Mouse (Mus musculus): ENCODE measurements at regions not wholly inside any gene's neighbourhood (a gene's known extent, or its start where the extent isn't known, plus 50 kb on each side); places are given as distances from the start of the nearest gene placed in this dataset.

- Histone ChIP-seq H3K36me3 (no peaks in the 10 kb centered on the region), H3K4me2 (no peak overlapping the region), H3K4me3 (no peak overlapping the region), H3K27ac (no peak overlapping the region), H3K27me3 (no peaks in the 10 kb centered on the region), H3K9ac (no peak overlapping the region), H3K9me3 (replicated peaks) (no peaks in the 10 kb centered on the region), H3K4me1 (replicated peaks) (peaks cover 18% of the 10 kb centered on the region)
- no peak for ATAC-seq (replicated peaks; ENCODE audit: insufficient number of reproducible peaks, insufficient read depth, low FRiP score, low read depth)
- WGBS: 87% methylated on average over 7 of the region's 7 CpGs
These were observed 92.5 kb upstream of the Armc2 start for GRCm38 (mm10) chr10:42110704-42111103.

DNA sequence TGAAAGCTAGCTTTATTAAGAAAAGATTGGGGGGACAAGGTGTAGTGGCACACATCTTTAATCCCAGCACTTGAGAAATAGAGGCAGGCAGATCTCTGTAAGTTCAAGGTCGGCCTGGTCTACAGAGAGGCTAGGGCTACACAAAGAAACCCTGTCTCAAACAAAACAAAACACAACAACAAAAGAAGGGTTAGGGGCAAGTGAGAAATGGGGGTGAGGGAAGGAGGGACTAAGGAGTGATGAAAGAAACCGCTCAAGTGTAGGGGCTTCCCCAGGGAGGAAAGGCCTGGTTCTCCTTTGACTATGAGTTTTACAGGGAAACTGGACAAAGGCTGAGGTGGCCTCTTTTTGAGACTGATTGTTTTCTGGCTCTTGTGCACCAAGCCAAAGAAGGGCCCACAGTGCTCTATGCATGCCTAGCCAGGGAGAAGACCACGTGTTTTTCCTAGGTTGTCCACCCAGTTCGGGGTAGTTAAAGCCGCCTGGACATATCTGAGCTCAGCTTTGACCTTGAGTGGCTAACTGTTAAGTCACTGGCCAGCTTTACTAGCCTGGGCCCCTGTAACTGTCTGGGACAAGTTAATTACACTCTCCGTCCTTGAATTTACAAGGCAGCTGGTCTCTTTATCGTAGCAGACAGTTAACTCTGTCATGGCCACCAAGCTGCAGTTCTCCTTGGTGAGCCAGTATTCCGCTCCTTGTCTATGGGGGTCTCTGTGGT, 90.2 kb upstream of the Armc2 start:
- ATAC-seq (replicated peaks; ENCODE audit: insufficient number of reproducible peaks, insufficient read depth, low FRiP score, low read depth): no peak; the same call in 1 of the 2 replicates
- H3K27ac ChIP-seq: no peak overlapping the region

GRCm38 (mm10) chr10:42107437-42108293, 89.4 kb upstream of the Armc2 start:
- H3K36me3 ChIP-seq: no peaks in the 10 kb centered on the region
- no peaks in the 10 kb centered on the region for H3K9me3 ChIP-seq (replicated peaks)
- no peak for ATAC-seq (replicated peaks; ENCODE audit: insufficient number of reproducible peaks, insufficient read depth, low FRiP score, low read depth)
- 74% methylated on average over 12 of the region's 12 CpGs for WGBS
- peaks cover 18% of the 10 kb centered on the region for H3K4me1 ChIP-seq (replicated peaks)
- no peak overlapping the region for H3K4me3 ChIP-seq
- no peaks in the 10 kb centered on the region for H3K27me3 ChIP-seq
- H3K9ac ChIP-seq: no peak overlapping the region
- no peak overlapping the region for H3K4me2 ChIP-seq
- H3K27ac ChIP-seq: no peak overlapping the region

More for the DNA sequence above, 90.2 kb upstream of the Armc2 start:
- no peaks in the 10 kb centered on the region for H3K9me3 ChIP-seq (replicated peaks)
- H3K36me3 ChIP-seq: no peaks in the 10 kb centered on the region
- peaks cover 18% of the 10 kb centered on the region for H3K4me1 ChIP-seq (replicated peaks)
- H3K9ac ChIP-seq: no peak overlapping the region
- no peak overlapping the region for H3K4me3 ChIP-seq
- no peaks in the 10 kb centered on the region for H3K27me3 ChIP-seq
- 42% methylated on average over 8 of the region's 8 CpGs for WGBS
- no peak overlapping the region for H3K4me2 ChIP-seq

DNA sequence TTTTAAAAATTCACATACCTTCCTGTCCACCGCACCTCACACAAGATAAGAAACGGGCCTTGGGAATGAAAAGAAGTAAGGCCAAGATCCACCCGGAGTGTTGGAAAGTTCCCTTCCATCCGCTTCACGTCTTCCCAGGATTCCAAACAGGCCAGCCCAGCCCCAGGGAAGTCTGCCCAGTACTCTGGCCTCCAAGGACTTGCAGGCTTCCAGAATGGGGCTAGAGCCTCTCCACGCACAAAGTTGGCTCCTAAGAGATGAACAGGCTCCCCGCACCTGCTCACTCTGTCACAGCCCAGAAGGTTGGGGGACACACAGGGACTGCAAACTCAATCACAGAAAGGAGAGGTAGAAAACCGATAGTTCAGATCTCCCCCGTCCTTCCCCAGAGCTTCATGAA, 88.4 kb upstream of the Armc2 start:
- Histone ChIP-seq H3K9ac (no peak overlapping the region), H3K36me3 (no peaks in the 10 kb centered on the region), H3K27me3 (no peaks in the 10 kb centered on the region), H3K27ac (no peak overlapping the region), H3K4me1 (replicated peaks) (peaks cover 18% of the 10 kb centered on the region), H3K9me3 (replicated peaks) (no peaks in the 10 kb centered on the region), H3K4me3 (no peak overlapping the region), H3K4me2 (no peak overlapping the region)
- 85% methylated on average over 9 of the region's 9 CpGs for WGBS
- no peak for ATAC-seq (replicated peaks; ENCODE audit: insufficient number of reproducible peaks, insufficient read depth, low FRiP score, low read depth)

DNA sequence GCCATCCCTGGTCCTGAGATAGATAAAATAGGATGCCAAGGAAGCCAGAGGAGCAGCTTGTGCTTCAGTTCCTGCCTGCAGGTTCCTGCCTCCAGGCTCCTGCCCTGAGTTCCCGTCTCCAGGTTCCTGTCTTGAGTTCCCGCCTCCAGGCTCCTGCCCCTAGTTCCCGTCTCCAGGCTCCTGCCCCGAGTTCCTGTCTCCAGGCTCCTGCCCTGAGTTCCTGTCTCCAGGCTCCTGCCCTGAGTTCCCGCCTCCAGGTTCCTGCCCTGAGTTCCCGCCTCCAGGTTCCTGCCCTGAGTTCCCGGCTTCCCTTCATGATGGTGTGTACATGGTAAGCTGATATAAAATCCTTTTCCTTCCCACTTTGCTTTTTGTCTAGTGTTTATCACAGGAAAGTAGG, 86.8 kb upstream of the Armc2 start:
- no peak for ATAC-seq (replicated peaks; ENCODE audit: insufficient number of reproducible peaks, insufficient read depth, low FRiP score, low read depth)
- Histone ChIP-seq H3K4me3 (no peak overlapping the region), H3K27me3 (no peaks in the 10 kb centered on the region), H3K4me1 (replicated peaks) (peaks cover 24% of the 10 kb centered on the region), H3K9me3 (replicated peaks) (no peaks in the 10 kb centered on the region), H3K9ac (no peak overlapping the region), H3K27ac (no peak overlapping the region), H3K4me2 (no peak overlapping the region), H3K36me3 (no peaks in the 10 kb centered on the region)
- 80% methylated on average over 7 of the region's 7 CpGs for WGBS

- H3K27me3 ChIP-seq: no peaks in the 10 kb centered on the region
- H3K4me2 ChIP-seq: no peak overlapping the region
- ATAC-seq (replicated peaks; ENCODE audit: insufficient number of reproducible peaks, insufficient read depth, low FRiP score, low read depth): no peak
- H3K9me3 ChIP-seq (replicated peaks): no peaks in the 10 kb centered on the region
- H3K4me1 ChIP-seq (replicated peaks): peaks cover 8% of the 10 kb centered on the region
- H3K27ac ChIP-seq: no peak overlapping the region
- H3K9ac ChIP-seq: no peak overlapping the region
- H3K36me3 ChIP-seq: no peaks in the 10 kb centered on the region
- no peak overlapping the region for H3K4me3 ChIP-seq
- 88% methylated on average over 8 of the region's 8 CpGs for WGBS
These were observed 84.1 kb upstream of the Armc2 start for GRCm38 (mm10) chr10:42102320-42102719.

DNA sequence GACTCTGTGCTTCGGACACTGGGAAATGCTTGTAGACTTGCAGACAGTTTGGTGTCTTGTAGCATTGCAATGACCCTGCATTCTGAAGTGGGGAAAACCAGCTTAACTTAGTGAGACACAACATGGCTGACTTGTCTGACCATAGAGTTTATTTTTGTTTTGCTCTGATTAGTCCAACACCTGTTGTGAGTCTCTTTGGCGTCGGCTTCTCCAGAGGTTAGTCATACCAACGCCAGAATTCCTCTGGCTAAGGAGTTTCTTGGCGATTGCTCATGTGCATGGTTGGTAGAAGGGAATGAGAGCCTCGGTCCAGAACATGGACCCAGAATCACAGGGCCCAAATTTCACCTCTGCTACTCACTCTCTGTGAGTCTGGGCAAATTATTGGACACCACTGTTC, 82.9 kb upstream of the Armc2 start:
- Histone ChIP-seq H3K9me3 (replicated peaks) (no peaks in the 10 kb centered on the region), H3K4me1 (replicated peaks) (peaks cover 6% of the 10 kb centered on the region; the same call in 1 of the 2 replicates), H3K36me3 (no peaks in the 10 kb centered on the region), H3K9ac (no peak overlapping the region), H3K27ac (no peak overlapping the region), H3K27me3 (no peaks in the 10 kb centered on the region), H3K4me3 (no peak overlapping the region), H3K4me2 (no peak overlapping the region)
- ATAC-seq (replicated peaks; ENCODE audit: insufficient number of reproducible peaks, insufficient read depth, low FRiP score, low read depth): no peak
- WGBS: 69% methylated on average over 6 of the region's 6 CpGs

DNA sequence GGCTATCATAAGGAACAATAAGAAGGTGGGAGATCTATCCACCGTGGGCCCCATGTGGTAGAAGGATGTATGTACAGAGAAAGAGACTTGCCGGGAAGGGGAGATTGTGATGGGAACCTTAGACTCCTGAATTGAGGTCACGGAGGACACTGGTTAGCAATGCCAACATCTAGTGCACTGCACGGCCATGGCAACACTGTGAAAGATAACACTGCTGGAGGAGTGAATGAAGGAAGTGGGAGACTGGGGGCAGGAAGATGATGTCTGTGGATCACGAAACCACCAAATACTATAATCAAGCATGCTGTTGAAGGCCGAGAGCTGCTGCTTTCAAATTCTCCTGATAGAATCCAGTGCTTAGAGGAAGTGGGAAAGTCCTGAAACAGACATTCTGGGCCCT, 78.7 kb upstream of the Armc2 start:
- no peaks in the 10 kb centered on the region for H3K9me3 ChIP-seq (replicated peaks)
- WGBS: 76% methylated on average over 6 of the region's 6 CpGs

GRCm38 (mm10) chr10:42095986-42096385, 77.7 kb upstream of the Armc2 start:
- Histone ChIP-seq H3K9me3 (replicated peaks) (no peaks in the 10 kb centered on the region), H3K9ac (no peak overlapping the region), H3K27ac (no peak overlapping the region), H3K4me3 (no peak overlapping the region), H3K27me3 (no peaks in the 10 kb centered on the region), H3K4me2 (no peak overlapping the region), H3K4me1 (replicated peaks) (peaks cover 21% of the 10 kb centered on the region), H3K36me3 (no peaks in the 10 kb centered on the region)
- WGBS: 78% methylated on average over 10 of the region's 10 CpGs
- ATAC-seq (replicated peaks; ENCODE audit: insufficient number of reproducible peaks, insufficient read depth, low FRiP score, low read depth): no peak

More for the DNA sequence above, 78.7 kb upstream of the Armc2 start:
- Histone ChIP-seq H3K4me2 (no peak overlapping the region), H3K27me3 (no peaks in the 10 kb centered on the region), H3K36me3 (no peaks in the 10 kb centered on the region), H3K4me1 (replicated peaks) (peaks cover 17% of the 10 kb centered on the region), H3K27ac (no peak overlapping the region), H3K9ac (no peak overlapping the region), H3K4me3 (no peak overlapping the region)
- ATAC-seq (replicated peaks; ENCODE audit: insufficient number of reproducible peaks, insufficient read depth, low FRiP score, low read depth): no peak

DNA sequence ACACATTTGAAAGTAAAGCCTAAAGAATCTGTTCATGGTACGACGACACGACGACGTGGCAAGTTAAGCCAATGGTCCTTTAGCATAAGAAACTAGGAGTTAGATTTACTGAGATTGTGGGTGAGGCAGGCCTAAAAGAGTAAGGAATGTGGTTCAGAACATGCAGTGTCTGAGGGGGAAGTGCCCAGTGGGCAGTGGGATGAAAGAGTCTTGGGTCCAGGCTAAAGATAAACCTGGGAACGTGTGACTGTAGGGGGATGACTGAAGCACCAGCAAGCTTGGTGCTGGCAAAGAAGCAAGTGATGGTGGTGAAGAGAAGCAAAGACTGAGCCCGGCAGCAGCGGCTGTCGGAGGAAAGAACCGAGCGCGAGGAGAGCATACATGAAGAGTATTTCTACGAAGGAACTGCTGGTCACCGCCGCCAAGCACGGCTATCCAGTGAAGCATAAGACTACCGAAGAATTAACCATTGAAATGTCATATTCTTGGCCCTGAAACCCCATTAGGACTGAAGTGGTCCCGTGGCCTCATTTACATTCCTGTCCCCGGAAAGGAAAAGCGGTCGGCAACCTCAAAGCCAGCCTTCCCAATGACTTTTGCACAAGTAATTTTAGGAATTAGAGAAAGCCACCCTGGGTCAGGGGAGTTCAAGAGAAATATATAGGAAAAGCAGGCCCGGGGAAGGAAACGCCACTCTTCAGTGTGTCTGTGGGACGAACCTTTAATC, 76.2 kb upstream of the Armc2 start:
- 79% methylated on average over 24 of the region's 24 CpGs for WGBS

DNA sequence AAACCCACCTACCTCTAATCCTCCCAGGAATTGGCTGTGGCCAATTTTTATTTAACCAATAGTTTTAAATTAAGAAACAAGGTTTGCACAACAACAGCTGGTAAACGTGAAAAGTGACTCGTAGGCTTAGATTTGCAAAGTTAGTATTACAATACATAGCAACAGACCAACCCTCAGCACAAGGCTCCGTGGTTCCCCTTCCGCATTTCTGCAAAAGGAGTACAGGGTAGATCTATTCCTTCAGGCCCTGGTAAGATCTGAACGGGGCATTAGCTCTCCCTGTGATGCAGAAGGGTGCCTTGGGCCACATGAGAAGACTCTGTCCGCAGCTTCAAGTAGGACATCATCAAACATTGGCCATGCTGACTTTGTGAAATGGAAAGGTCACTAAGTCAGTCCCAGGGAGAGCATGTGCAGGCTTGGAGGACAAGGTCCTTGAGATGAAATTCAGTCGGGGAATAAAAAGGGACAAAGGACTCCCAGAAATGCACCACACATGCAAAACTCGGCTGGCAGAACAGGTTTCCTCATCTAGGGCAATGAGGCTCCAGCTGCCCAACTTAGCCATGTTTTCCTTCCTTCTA, 75.0 kb upstream of the Armc2 start:
- 87% methylated on average over 8 of the region's 8 CpGs for WGBS
- no peak overlapping the region for H3K4me2 ChIP-seq
- H3K9ac ChIP-seq: no peak overlapping the region
- H3K9me3 ChIP-seq (replicated peaks): no peaks in the 10 kb centered on the region
- H3K27me3 ChIP-seq: no peaks in the 10 kb centered on the region
- H3K27ac ChIP-seq: no peak overlapping the region
- H3K4me3 ChIP-seq: no peak overlapping the region
- no peaks in the 10 kb centered on the region for H3K36me3 ChIP-seq
- no peak for ATAC-seq (replicated peaks; ENCODE audit: insufficient number of reproducible peaks, insufficient read depth, low FRiP score, low read depth)
- peaks cover 45% of the 10 kb centered on the region for H3K4me1 ChIP-seq (replicated peaks)

More for the DNA sequence above, 76.2 kb upstream of the Armc2 start:
- Histone ChIP-seq H3K9ac (no peak overlapping the region), H3K4me3 (no peak overlapping the region), H3K4me2 (no peak overlapping the region), H3K36me3 (no peaks in the 10 kb centered on the region), H3K27ac (no peak overlapping the region), H3K27me3 (no peaks in the 10 kb centered on the region), H3K4me1 (replicated peaks) (peaks cover 34% of the 10 kb centered on the region), H3K9me3 (replicated peaks) (no peaks in the 10 kb centered on the region)
- no peak for ATAC-seq (replicated peaks; ENCODE audit: insufficient number of reproducible peaks, insufficient read depth, low FRiP score, low read depth)

All from heart, embryonic 15.5 days (tissue).